Mouse (Mus musculus) urinary bladder, adult 2 months (tissue): Measurements from ENCODE around the gene Wnk2. TPM values are rescaled to one million over a fixed set of nuclear protein-coding genes. Genes with fewer than 3 reads are reported as not detected.

ENCODE experiments used
- DNase-seq: peaks from one replicate; pipeline ENCODE4 v3.0.0; 2022; ENCODE audit warnings: low spot score
- polyA plus RNA-seq: library from polyadenylated mRNA; depleted of rRNA; stranded (reverse); fragments of >200 nt; gene quantifications from 2 replicates; pipeline ENCODE4 v1.2.3, GENCODE M21; 2012

Wnk2 gene
- polyA plus RNA-seq, 1 experiment: 14.9 TPM

DNA sequence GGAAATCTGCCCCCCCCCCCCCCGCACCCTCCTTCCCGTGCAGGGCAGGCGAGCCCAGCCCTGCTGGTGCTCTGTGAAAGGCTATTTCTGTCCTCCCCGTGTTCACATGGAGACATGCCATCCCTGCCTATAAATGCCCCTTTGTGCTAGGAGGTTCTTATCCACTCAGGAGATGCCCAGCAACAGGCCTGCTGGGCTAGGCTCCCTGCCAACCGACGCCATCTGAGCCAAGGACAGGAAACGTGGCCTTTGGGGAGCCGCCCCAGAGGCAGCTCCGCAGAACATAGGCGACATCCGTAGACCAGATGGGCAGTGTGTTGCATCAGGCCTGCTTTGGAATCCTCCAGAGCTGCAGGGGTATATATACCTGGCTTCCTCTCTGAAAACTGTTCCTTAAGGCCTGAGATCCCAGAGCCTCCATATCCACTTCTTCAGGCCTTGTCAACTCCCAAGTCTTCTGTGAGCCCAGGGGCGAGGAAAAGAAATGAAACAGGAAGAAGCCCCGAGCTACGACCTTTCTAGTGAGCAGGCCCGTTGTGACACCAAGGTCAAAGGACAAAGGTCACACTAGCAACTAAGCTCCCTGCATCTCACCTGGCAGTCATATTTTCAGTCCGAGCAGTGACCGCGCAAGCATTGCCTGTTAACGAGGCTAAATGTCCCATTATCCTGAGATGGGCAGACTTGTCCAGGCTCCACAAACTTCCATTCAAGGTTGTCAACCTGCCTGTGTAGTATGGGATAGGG, 31.2 kb upstream of the Wnk2 start:
- no peak for DNase-seq

DNA sequence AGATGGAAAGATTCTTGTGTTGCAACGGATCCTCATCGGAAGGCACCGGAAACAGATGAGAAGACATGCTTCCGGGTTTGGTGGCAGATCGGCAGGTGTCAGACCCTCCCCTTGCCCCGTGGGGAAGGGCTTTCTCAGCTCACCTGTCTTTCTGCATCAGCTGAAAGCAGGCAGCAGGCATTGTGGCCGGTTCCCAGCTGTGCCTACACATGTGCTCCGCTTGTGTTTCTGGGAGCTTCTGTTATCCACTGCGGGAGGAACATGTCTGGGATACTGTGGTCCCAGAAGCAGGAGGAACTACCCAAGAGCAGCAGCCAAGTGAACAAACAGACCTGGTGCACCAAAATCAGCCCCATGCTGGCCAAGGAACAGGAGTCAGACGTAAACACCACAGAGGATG, 27.7 kb upstream of the Wnk2 start:
- DNase-seq: no peak

DNA sequence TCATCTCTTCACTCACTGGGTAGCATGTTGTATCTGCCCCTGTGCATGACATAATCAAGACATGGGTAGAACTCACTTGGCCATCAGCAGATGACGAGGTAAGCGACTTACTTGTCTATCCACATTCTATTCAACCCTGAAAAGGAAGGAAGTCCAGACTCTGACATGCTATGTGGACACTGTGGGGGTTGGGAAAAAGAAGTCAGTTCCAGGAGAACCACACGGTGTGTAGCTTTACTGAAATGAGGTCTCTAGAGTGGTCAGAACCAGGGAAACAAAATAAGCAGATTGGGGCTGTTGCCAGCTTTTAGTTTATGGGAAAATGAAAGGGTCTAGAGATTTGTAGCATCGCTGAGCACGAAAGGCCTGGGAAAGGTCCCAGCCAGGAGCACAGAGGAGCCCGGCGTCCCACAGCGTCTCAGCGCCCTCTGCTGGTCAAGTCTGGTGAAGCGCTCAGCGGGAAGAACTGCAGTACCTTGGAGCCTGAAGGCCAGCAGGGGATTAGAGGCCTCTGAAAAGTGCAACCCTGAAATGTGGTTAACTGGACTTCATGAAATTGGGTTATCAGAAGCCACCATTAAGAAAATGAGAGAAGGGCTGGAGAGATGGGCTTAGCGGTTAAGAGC, 25.3 kb upstream of the Wnk2 start:
- peak; percentile 87 for DNase-seq

DNA sequence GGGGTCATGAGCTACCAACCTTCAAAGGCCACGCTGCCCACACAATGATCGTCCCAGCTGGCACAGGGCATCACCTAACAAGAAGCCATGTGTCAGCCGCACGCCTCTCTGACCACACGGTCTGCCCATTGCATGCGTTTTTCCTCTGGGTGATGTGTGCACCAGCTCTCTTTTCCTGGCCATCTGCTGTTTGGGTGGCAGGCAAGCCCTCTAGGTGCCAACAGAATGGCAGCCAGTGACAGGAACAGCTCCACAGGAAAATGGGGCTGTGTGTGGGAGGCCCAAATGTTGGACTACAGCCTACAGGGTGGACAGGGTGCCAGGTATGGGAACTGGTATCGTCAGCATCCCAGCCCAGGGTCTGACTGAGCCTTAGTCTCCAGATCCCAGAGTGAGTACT, 24.5 kb upstream of the Wnk2 start:
- no peak for DNase-seq

DNA sequence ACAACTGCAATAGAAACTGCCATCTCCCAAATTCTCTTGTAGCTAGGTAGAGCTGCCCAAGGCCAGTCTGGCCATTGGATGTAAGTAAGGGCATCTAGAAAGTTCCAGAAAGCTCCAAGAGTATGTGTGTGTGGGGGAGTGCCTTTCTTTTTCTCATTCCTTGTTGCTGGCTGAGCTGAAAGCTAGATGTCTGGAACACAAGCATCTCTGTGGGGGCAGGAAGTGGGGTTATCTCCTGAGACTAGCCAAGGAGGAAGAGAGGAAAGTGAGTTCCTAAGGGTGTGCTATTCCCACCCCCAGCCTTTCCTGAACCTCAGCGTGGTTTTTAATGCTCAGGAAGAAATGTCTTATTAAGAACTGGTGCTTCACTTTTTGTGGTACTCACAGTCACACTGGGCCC, 23.9 kb upstream of the Wnk2 start:
- no peak for DNase-seq

DNA sequence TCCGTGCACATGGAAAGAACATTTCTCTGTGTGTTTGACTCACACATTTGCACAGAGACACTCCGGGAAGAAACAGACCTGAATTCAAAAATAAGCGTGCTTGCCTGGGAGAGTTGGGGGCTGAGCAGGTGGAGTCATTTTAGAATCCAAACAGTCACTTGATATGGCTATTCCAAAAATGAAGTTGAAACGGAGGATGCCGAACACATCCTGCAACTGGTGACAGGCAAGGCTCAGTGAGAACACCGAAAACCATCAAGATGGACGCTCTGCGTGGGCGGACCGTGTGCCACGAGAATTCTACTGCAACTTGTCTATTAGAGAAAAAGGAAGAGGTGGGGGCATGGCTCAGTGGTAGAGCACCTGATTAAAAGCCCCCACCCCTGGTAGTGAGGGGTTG, 22.8 kb upstream of the Wnk2 start:
- no peak for DNase-seq

GRCm38 (mm10) chr13:49169448-49170207, 21.8 kb upstream of the Wnk2 start:
- peak; percentile 89 for DNase-seq

- DNase-seq: no peak
Measured at GRCm38 (mm10) chr13:49167081-49167480, 19.3 kb upstream of the Wnk2 start.

DNA sequence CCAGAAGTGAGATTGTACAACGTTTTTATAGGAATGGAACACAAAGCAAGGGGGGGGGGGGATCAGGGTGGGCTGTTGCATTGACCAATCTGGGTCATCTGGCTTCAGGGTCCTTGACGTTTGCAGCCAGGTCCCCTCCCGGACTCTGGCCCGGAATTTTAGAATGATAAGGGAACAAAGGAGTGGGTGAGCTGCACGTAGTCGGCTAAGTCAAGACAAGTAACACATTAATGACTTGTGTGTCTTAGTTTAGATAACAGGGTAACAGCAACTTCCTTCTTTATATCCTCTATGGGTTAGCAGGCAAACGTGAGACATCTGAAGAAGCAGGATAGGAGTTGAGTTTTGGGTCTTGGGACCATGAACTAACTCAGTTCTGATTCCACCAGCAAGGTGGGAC, 15.8 kb upstream of the Wnk2 start:
- DNase-seq: no peak

DNA sequence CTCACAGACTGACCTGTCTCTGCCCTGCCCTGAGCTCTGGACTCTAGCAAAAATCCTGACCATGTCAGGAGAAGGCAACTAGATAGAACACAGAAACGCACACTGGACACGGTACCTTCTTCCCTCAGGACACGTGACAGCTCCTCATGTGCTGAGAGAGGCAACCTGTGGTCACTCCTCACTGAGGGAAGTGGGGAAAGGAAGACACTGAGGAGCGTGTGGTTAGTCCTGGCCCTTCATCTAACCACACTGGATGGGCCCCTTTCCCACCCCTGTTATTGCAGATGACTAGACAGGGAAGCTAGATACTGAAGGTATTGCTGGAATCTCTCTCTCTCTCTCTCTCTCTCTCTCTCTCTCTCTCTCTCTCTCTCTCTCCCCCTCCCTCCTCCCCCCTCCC, 14.9 kb upstream of the Wnk2 start:
- no peak for DNase-seq

DNA sequence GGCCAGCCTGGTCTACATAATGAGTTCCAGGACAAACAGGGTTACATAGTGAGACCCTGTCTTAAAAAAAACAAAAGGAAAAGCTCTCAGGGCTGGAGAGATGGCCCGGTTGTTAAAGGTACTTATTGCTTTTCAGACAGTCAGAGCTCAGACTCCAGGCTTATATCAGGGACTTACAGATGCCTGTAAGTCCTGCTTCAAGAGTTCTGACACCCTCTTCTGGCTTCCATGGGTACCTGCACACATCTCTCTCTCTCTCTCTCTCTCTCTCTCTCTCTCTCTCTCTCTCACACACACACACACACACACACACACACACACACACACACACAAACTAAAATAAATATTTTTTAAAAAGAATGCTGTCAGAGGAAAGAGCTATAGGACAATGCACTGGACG, 13.4 kb upstream of the Wnk2 start:
- no peak for DNase-seq

- DNase-seq: no peak
Measured at GRCm38 (mm10) chr13:49158040-49158713, 10.4 kb upstream of the Wnk2 start.

DNA sequence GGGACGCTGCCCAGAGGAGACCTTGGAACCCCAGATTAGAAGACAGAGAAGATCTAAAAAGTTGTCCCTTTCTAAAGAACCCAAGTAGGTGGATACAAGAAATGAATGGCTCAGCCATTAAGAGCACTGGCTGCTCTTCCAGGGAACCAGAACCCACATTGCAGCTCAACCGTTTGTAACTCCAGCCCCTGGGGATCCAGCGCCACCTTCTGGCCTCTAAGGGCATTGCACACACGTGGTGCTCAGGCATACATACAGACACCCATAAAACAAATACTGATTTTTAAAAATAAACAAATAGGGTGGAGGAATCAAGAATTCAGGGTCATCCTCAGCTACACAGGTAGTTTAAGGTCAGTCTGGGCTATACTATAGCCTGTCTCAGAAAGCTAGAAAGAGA, 8.8 kb upstream of the Wnk2 start:
- DNase-seq: no peak

- DNase-seq: no peak
Measured at GRCm38 (mm10) chr13:49154621-49155020, 6.8 kb upstream of the Wnk2 start.

DNA sequence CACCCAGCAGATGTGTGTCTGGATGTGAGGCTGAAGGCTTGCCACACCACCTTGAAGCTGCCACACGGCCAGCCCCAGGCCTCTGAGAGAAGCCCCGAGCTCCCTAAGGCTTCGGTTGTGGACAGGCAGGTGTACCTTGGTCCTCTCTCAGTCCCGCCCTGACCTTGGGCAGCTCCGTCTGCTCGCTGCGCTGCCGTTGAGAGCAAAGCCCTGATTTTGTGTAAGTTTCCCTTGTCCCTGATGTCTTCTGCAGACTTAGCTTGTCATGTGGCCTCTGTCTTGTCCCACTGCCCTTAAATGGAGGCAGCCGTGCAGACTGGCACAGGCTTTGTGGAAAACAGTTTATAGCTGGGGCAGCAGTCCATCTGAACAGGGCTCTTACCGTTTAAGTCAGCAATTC, 6.2 kb upstream of the Wnk2 start:
- no peak for DNase-seq

DNA sequence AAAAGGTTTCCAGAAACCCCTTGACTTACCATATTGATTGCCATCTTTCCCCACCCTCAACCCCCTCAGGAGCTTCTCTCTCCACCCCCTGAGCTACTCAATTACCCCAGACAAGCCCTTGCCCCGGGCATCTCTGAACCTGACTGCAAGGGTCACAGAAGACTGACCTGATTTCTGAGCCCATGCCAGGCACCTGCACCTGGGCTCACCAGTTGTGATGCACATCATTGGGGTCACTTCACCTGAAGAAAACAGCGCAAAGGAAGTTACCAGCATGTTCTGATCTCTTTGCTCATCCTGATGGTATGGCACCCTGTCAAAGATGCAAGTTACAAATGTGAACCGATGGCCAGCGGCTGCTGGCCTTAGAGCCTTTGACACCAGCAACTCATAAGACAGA, 873 bp upstream of the Wnk2 start:
- no peak for DNase-seq

DNA sequence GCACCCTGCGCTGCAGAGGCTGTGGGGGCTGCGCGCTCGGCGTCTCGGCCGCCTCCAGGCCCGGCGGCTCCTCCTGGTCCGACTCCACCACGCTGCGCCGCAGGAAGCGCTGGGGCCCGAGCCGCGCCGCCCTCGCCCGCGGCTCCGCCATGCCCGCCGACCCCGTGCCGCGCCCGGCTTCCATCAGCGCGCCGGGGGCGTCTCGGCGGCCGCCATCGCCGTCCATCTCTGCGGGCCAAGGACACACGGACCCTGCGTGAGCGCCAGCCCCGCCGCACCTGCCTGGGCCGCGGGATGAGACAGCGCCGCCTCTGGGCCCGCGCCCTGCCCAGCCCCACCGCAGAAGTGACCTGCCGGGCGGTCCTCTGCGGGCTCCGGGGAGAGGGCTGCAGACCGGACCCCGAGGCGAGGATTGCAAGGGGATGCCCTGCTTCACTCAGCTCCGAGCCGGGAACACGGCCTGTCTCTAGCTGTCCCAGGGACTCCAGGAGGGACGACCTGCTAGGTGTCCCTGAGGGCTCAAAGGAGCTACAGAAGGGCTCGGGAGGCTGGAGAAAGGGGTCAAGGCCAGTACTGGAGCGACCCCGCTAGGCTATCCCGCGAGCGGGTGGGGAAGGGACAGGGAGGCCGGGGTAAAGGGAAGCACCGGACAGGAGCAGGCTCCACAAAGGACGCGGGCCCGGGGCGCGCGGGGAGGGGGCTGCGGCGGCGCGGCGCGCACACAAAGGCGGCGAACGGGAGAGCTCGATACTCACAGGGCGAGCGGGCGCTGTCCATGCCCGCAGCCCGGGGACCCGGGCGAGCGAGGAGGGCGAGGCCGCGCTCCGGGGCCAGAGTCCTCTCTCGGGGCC, 582 bp downstream of the Wnk2 start:
- peak; percentile 37 for DNase-seq

DNA sequence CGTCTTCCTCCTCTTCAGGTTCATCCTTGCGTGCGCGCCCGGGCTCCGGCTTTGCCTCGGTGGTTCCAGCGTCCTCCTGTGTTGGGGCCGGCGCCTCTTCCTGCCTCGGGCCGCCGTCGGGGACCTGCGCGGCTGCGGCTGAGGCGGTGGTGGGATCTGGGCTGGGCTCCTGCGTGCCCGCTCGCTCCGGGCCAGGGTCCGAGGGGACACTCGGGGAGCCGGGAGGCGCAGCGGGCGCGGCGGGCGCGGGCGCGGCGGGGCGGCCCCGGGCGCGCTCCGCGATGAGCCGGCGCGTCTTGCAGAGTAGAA, 1.2 kb downstream of the Wnk2 start:
- DNase-seq: no peak

DNA sequence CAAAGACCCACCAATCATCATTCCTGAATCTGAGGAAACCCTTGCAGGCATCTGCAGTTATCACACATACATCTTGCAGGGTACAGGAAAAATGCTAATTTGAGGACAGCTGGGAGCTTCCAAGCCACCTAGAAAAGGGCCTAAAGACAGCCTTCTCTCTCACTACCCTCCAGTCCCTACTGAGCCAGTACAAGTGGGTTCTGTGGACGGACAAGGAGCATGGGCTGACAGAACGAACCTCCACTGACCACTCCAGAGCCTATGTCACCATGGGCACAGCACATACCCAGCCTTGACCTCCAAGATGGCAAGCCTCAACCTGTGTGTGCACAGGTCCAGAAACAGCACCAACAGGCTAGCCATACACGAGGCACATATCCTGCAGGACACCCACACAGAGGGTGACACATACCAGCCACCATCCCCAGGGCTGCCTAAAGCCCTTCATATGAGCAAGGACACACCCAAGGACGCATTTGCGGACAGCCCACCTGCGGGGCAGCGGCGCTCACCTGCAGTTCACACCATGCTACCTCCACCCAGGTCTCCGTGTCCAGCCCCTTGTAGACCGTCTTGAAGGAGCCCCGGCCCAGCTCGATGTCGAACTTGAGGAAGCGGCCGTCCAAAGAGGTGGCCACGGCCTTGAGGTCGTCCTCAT, 1.6 kb downstream of the Wnk2 start:
- DNase-seq: no peak

DNA sequence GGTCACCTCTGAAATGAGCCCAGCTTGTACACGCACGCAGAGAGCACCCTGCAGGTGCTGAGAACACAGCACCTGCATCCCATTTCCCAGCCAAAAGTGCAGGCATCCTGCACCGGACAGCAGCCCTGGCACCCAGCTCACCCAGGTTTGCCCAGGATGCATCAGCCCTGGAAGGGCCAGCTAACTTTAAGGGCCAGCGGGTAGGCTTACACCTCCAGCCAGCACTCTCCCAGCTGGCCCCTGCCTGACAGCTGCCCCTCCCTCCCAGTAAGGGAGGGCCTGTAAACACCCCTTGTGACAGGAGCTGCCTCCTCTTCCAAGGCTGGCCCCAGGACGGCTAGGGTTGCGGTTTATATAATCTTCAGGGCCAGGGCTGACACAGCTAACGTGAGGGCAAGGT, 2.4 kb downstream of the Wnk2 start:
- DNase-seq: no peak

- no peak for DNase-seq
Measured at GRCm38 (mm10) chr13:49144451-49144850, 3.4 kb downstream of the Wnk2 start.
